Mouse (Mus musculus) spleen, postnatal 10 days (tissue): ENCODE data around the gene Kat6b.

Experiments used
- DNase-seq, 2 experiments: peaks; one replicate each; pipeline ENCODE4 v3.0.0; 2021 to 2022; ENCODE audit warnings: low spot score in 2 of 2

Gene Kat6b

GRCm38 (mm10) chr14:21592152-21592551, 110.9 kb downstream of the Kat6b start:
- peak in 1 of 2 experiments; percentile 22 for DNase-seq

GRCm38 (mm10) chr14:21592985-21593750, 111.9 kb downstream of the Kat6b start:
- no peak for DNase-seq

- DNase-seq, result no peak
These were observed 118.4 kb downstream of the Kat6b start for GRCm38 (mm10) chr14:21599446-21600173.

- no peak for DNase-seq
These were observed 118.9 kb downstream of the Kat6b start for GRCm38 (mm10) chr14:21600174-21600566.

GRCm38 (mm10) chr14:21600628-21601027, 119.4 kb downstream of the Kat6b start:
- no peak for DNase-seq

- no peak for DNase-seq
These were observed 120.9 kb downstream of the Kat6b start for GRCm38 (mm10) chr14:21602166-21602565.

- DNase-seq, result no peak
These were observed 121.7 kb downstream of the Kat6b start for GRCm38 (mm10) chr14:21602937-21603336.

GRCm38 (mm10) chr14:21607686-21608085, 126.5 kb downstream of the Kat6b start:
- no peak for DNase-seq

- no peak for DNase-seq
These were observed 127.7 kb downstream of the Kat6b start for GRCm38 (mm10) chr14:21608886-21609285.

GRCm38 (mm10) chr14:21610224-21610623, 129.0 kb downstream of the Kat6b start:
- DNase-seq, result no peak

GRCm38 (mm10) chr14:21613031-21613430, 131.8 kb downstream of the Kat6b start:
- no peak for DNase-seq

GRCm38 (mm10) chr14:21614103-21614502, 132.9 kb downstream of the Kat6b start:
- DNase-seq, result no peak

GRCm38 (mm10) chr14:21615853-21616252, 134.6 kb downstream of the Kat6b start:
- DNase-seq, result no peak

- DNase-seq, result no peak
These were observed 136.2 kb downstream of the Kat6b start for GRCm38 (mm10) chr14:21617221-21617980.

- DNase-seq, result no peak
These were observed 138.7 kb downstream of the Kat6b start for GRCm38 (mm10) chr14:21619951-21620350.

- no peak for DNase-seq
These were observed 144.7 kb downstream of the Kat6b start for GRCm38 (mm10) chr14:21625946-21626345.

GRCm38 (mm10) chr14:21631665-21632200, 150.5 kb downstream of the Kat6b start:
- DNase-seq, result no peak

GRCm38 (mm10) chr14:21636548-21636947, 155.3 kb downstream of the Kat6b start:
- DNase-seq, result no peak

- DNase-seq, result no peak
These were observed 159.7 kb downstream of the Kat6b start for GRCm38 (mm10) chr14:21640806-21641435.

GRCm38 (mm10) chr14:21653813-21654212, 172.6 kb downstream of the Kat6b start:
- DNase-seq, result no peak

- no peak for DNase-seq
These were observed 177.9 kb downstream of the Kat6b start for GRCm38 (mm10) chr14:21659155-21659554.

- DNase-seq, result peak in 1 of 2 experiments; percentile 75
These were observed 178.4 kb downstream of the Kat6b start for GRCm38 (mm10) chr14:21659652-21660051.
